Mouse (Mus musculus): ENCODE measurements at regions not wholly inside any gene's neighbourhood (a gene's known extent, or its start where the extent isn't known, plus 50 kb on each side); places are given as distances from the start of the nearest gene placed in this dataset.
"Not testable (repeated sequence)": the region's sequence is repeated elsewhere in the genome, so short reads cannot be mapped to it uniquely, and the experiment has no call there.

GRCm38 (mm10) chr14:17057355-17057754, 238.4 kb upstream of the Rarb start:
- no peak for DNase-seq (ENCODE audit: low read depth, low spot score)

- DNase-seq (ENCODE audit: low read depth, low spot score), result no peak
Measured at GRCm38 (mm10) chr14:17055741-17056140, 236.8 kb upstream of the Rarb start.

GRCm38 (mm10) chr14:17054381-17054780, 235.4 kb upstream of the Rarb start:
- no peak for DNase-seq (ENCODE audit: low read depth, low spot score)

GRCm38 (mm10) chr14:17046808-17047207, 227.9 kb upstream of the Rarb start:
- no peak for DNase-seq (ENCODE audit: low read depth, low spot score)

GRCm38 (mm10) chr14:17045426-17046132, 226.6 kb upstream of the Rarb start:
- DNase-seq (ENCODE audit: low read depth, low spot score), result no peak

- no peak for DNase-seq (ENCODE audit: low read depth, low spot score)
Measured at GRCm38 (mm10) chr14:17020603-17021356, 201.8 kb upstream of the Rarb start.

GRCm38 (mm10) chr14:17012931-17013330, 194.0 kb upstream of the Rarb start:
- no peak for DNase-seq (ENCODE audit: low read depth, low spot score)

GRCm38 (mm10) chr14:17012200-17012599, 193.2 kb upstream of the Rarb start:
- DNase-seq (ENCODE audit: low read depth, low spot score), result peak; percentile 89

- peak; percentile 27 for DNase-seq (ENCODE audit: low read depth, low spot score)
Measured at GRCm38 (mm10) chr14:17005194-17006018, 186.4 kb upstream of the Rarb start.

- no peak for DNase-seq (ENCODE audit: low read depth, low spot score)
Measured at GRCm38 (mm10) chr14:17004714-17005113, 185.8 kb upstream of the Rarb start.

- no peak for DNase-seq (ENCODE audit: low read depth, low spot score)
Measured at GRCm38 (mm10) chr14:16996716-16997115, 177.8 kb upstream of the Rarb start.

GRCm38 (mm10) chr14:16970911-16971310, 152.0 kb upstream of the Rarb start:
- DNase-seq (ENCODE audit: low read depth, low spot score), result not testable (repeated sequence)

- peak; percentile 82 for DNase-seq (ENCODE audit: low read depth, low spot score)
Measured at GRCm38 (mm10) chr14:16964717-16965391, 145.9 kb upstream of the Rarb start.

GRCm38 (mm10) chr14:16962216-16962826, 143.4 kb upstream of the Rarb start:
- no peak for DNase-seq (ENCODE audit: low read depth, low spot score)

- DNase-seq (ENCODE audit: low read depth, low spot score), result peak; percentile 98
Measured at GRCm38 (mm10) chr14:16957802-16958201, 138.8 kb upstream of the Rarb start.

GRCm38 (mm10) chr14:16954511-16955443, 135.8 kb upstream of the Rarb start:
- no peak for DNase-seq (ENCODE audit: low read depth, low spot score)

- peak; percentile 49 for DNase-seq (ENCODE audit: low read depth, low spot score)
Measured at GRCm38 (mm10) chr14:16948736-16949135, 129.8 kb upstream of the Rarb start.

- DNase-seq (ENCODE audit: low read depth, low spot score), result peak; percentile 81
Measured at GRCm38 (mm10) chr14:16944441-16944840, 125.5 kb upstream of the Rarb start.

GRCm38 (mm10) chr14:16943531-16943930, 124.6 kb upstream of the Rarb start:
- peak; percentile 68 for DNase-seq (ENCODE audit: low read depth, low spot score)

GRCm38 (mm10) chr14:16927136-16927535, 108.2 kb upstream of the Rarb start:
- peak; percentile 60 for DNase-seq (ENCODE audit: low read depth, low spot score)
